Mouse (Mus musculus): ENCODE data around the gene Slc34a3. TPM values are rescaled to one million over a fixed set of nuclear protein-coding genes. Genes with fewer than 3 reads are reported as not detected.

Slc34a3 gene
- total and polyA plus RNA-seq, 3 experiments = not detected

GRCm38 (mm10) chr2:25262795-25263622 lies 28.8 kb upstream of the Slc34a3 start:
- H3K36me3 ChIP-seq (replicated peaks in 1 of 2; ENCODE audit: control insufficient read depth in 1 of 2, insufficient read depth in 1 of 2, low read length in 1 of 2) = peaks cover 0 to 9% of the 10 kb centered on the region in 2 experiments
- dilution Hi-C loops (cut with MboI; ENCODE audit: extremely low pct_ligation_motif_present, extremely low pct_unique_long_range_greater_than_20kb, low sequenced_read_pairs) = no loop called here
- peak overlapping the region; percentile 80 to 86 (median 83) for H3K4me3 ChIP-seq (replicated peaks in 1 of 3; ENCODE audit: low read depth in 2 of 3, low read length in 2 of 3, poor library complexity in 1 of 3)
- peaks cover 23 to 52% of the 10 kb centered on the region in 2 experiments for H3K4me1 ChIP-seq (ENCODE audit: control insufficient read depth in 1 of 2, insufficient read depth in 2 of 2)
- in situ Hi-C loops (cut with MboI; ENCODE audit: low pct_ligation_motif_present, low pct_unique_long_range_greater_than_20kb, low sequenced_read_pairs) = no loop called here
- H3K79me2 ChIP-seq (replicated peaks; ENCODE audit: control insufficient read depth, extremely low read depth, insufficient read depth, poor library complexity, severe bottlenecking) = peaks cover 5% of the 10 kb centered on the region; the same call in 1 of the 2 replicates
- H3K9ac ChIP-seq (ENCODE audit: insufficient read depth, low read depth) = peak overlapping the region; percentile 72
- H3K4me2 ChIP-seq (ENCODE audit: insufficient read depth, low read depth, poor library complexity, severe bottlenecking) = peak overlapping the region; percentile 48
- TF ChIP-seq TBP (conservative IDR thresholded peaks at IDR 0.05; ENCODE audit: low read depth, low read length) = no peak
- TF ChIP-seq MXI1 (IDR thresholded peaks at IDR 0.05; ENCODE audit: low read depth, low read length) = 0 out of 2 replicates have a peak, but pooled peaks have one; percentile 16
- no peak for TF ChIP-seq POLR2AphosphoS2 (IDR thresholded peaks at IDR 0.05; ENCODE audit: low read depth, low read length)
- TF ChIP-seq BHLHE40 (IDR thresholded peaks at IDR 0.05; ENCODE audit: low read depth, low read length) = peak; percentile 53
- no peak for TF ChIP-seq POLR2A (IDR thresholded peaks at IDR 0.05; ENCODE audit: low read depth, low read length)
- no peak for TF ChIP-seq ZC3H11A (IDR thresholded peaks at IDR 0.05; ENCODE audit: low read depth, low read length)
- peak; percentile 77; the same call in 1 of the 2 replicates for TF ChIP-seq UBTF (IDR thresholded peaks at IDR 0.05; ENCODE audit: low read depth, low read length)
- TF ChIP-seq JUND (conservative IDR thresholded peaks at IDR 0.05; ENCODE audit: low read depth, low read length) = no peak
- TF ChIP-seq ELF1 (IDR thresholded peaks at IDR 0.05; ENCODE audit: low read depth, low read length) = peak; percentile 37
- TF ChIP-seq NRF1 (IDR thresholded peaks at IDR 0.05; ENCODE audit: low read depth, low read length) = no peak
- peak; percentile 4; the same call in 1 of the 2 replicates for TF ChIP-seq NELFE (IDR thresholded peaks at IDR 0.05; ENCODE audit: low read depth, low read length)
- no peak for TF ChIP-seq E2F4 (IDR thresholded peaks at IDR 0.05; ENCODE audit: insufficient replicate concordance, low read depth, low read length)
- no peak for TF ChIP-seq MAFK (IDR thresholded peaks at IDR 0.05; ENCODE audit: insufficient replicate concordance, low read length)
- no peaks in the 10 kb centered on the region for H3K27me3 ChIP-seq (replicated peaks)
- H3K27ac ChIP-seq (ENCODE audit: insufficient read depth, low read depth) = 0 out of 2 replicates have a peak overlapping the region, but pooled peaks have one; percentile 8
- DNase-seq (ENCODE audit: extremely low read depth) = no peak
- no peaks in the 10 kb centered on the region for H3K9me3 ChIP-seq (replicated peaks; ENCODE audit: low read length)

- Histone ChIP-seq H3K9me3 (replicated peaks; ENCODE audit: low read length) (no peaks in the 10 kb centered on the region), H3K9ac (ENCODE audit: insufficient read depth, low read depth) (peak within 1 kb of the TSS; percentile 72), H3K27ac (ENCODE audit: insufficient read depth, low read depth) (peak within 1 kb of the TSS; percentile 8; the same call in 1 of the 2 replicates), H3K27me3 (replicated peaks) (no peaks in the 10 kb centered on the region), H3K4me2 (ENCODE audit: insufficient read depth, low read depth, poor library complexity, severe bottlenecking) (peak within 1 kb of the TSS; percentile 57), H3K79me2 (replicated peaks; ENCODE audit: control insufficient read depth, extremely low read depth, insufficient read depth, poor library complexity, severe bottlenecking) (peaks cover 5% of the 10 kb centered on the region; the same call in 1 of the 2 replicates), H3K4me3 (replicated peaks in 1 of 3; ENCODE audit: low read depth in 2 of 3, low read length in 2 of 3, poor library complexity in 1 of 3) (peak within 1 kb of the TSS; percentile 80 to 86 (median 83)), H3K4me1 (ENCODE audit: control insufficient read depth in 1 of 2, insufficient read depth in 2 of 2) (peaks cover 20 to 46% of the 10 kb centered on the region in 2 experiments), H3K36me3 (replicated peaks in 1 of 2; ENCODE audit: control insufficient read depth in 1 of 2, insufficient read depth in 1 of 2, low read length in 1 of 2) (peaks cover 0 to 4% of the 10 kb centered on the region in 2 experiments)
- dilution Hi-C loops (cut with MboI; ENCODE audit: extremely low pct_ligation_motif_present, extremely low pct_unique_long_range_greater_than_20kb, low sequenced_read_pairs) (no loop called here), in situ Hi-C loops (cut with MboI; ENCODE audit: low pct_ligation_motif_present, low pct_unique_long_range_greater_than_20kb, low sequenced_read_pairs) (no loop called here)
- TF ChIP-seq TCF12 (IDR thresholded peaks at IDR 0.05; ENCODE audit: low read depth, low read length) (peak; percentile 51; the same call in 1 of the 2 replicates), MXI1 (IDR thresholded peaks at IDR 0.05; ENCODE audit: low read depth, low read length) (peak; percentile 89), RCOR1 (conservative IDR thresholded peaks at IDR 0.05; ENCODE audit: low read depth, low read length) (no peak), POLR2AphosphoS2 (IDR thresholded peaks at IDR 0.05; ENCODE audit: low read depth, low read length) (no peak), ZC3H11A (IDR thresholded peaks at IDR 0.05; ENCODE audit: low read depth, low read length) (no peak), MAFK (IDR thresholded peaks at IDR 0.05; ENCODE audit: insufficient replicate concordance, low read length) (no peak), RAD21 (IDR thresholded peaks at IDR 0.05; ENCODE audit: low read depth, low read length) (no peak), CTCF (conservative IDR thresholded peaks at IDR 0.05 in 1 of 2, IDR thresholded peaks at IDR 0.05 in 1 of 2; ENCODE audit: low read depth in 2 of 2, low read length in 2 of 2) (no peak), SMC3 (IDR thresholded peaks at IDR 0.05; ENCODE audit: low read depth, low read length) (no peak), MYC (IDR thresholded peaks at IDR 0.05; ENCODE audit: low read depth, low read length) (no peak), TBP (conservative IDR thresholded peaks at IDR 0.05; ENCODE audit: low read depth, low read length) (peak; percentile 63; the same call in 1 of the 2 replicates), POLR2A (IDR thresholded peaks at IDR 0.05; ENCODE audit: low read depth, low read length) (peak; percentile 93), CHD2 (IDR thresholded peaks at IDR 0.05; ENCODE audit: low read length) (peak; percentile 91), NRF1 (IDR thresholded peaks at IDR 0.05; ENCODE audit: low read depth, low read length) (peak; percentile 79), HCFC1 (IDR thresholded peaks at IDR 0.05; ENCODE audit: low read depth, low read length) (peak; percentile 74), CHD1 (IDR thresholded peaks at IDR 0.05; ENCODE audit: low read depth, low read length) (no peak), SIN3A (IDR thresholded peaks at IDR 0.05; ENCODE audit: low read length) (peak; percentile 80), ZMIZ1 (IDR thresholded peaks at IDR 0.05; ENCODE audit: low read depth, low read length) (peak; percentile 67), GABPA (IDR thresholded peaks at IDR 0.05; ENCODE audit: insufficient replicate concordance, low read depth, low read length) (no peak), NELFE (IDR thresholded peaks at IDR 0.05; ENCODE audit: low read depth, low read length) (peak; percentile 77), UBTF (IDR thresholded peaks at IDR 0.05; ENCODE audit: low read depth, low read length) (peak; percentile 69; the same call in 1 of the 2 replicates), ELF1 (IDR thresholded peaks at IDR 0.05; ENCODE audit: low read depth, low read length) (peak; percentile 97)
- DNase-seq (ENCODE audit: extremely low read depth) = peak; percentile 98
Observed at GRCm38 (mm10) chr2:25262291-25262767, 28.2 kb upstream of the Slc34a3 start, which contains the start of gene Tprn. Tprn (plus strand) TSS chr2:25262618.

Measured in CH12.LX (cell line).